Mouse (Mus musculus) neural tube, embryonic 14.5 days (tissue): ENCODE measurements around the gene Slc35f3. TPM values are rescaled to one million over a fixed set of nuclear protein-coding genes. Genes with fewer than 3 reads are reported as not detected.

Experiments used
- polyA plus RNA-seq: library from polyadenylated mRNA; unstranded; fragments of >200 nt; fragmentation: Nextera tagmentation; extraction: Ambion mirVana; gene quantifications from 2 replicates; pipeline ENCODE4 v1.2.1, GENCODE M21; 2014

Gene Slc35f3
- polyA plus RNA-seq, 1 experiment from 2014 or later: 4.3 TPM

Other genes with a start within 250 kb of the Slc35f3 start
- gene Coa6, start 124.0 kb downstream of the Slc35f3 start, polyA plus RNA-seq: 51.0 and 53.2 TPM in 2 replicates
- 2.7 TPM in 2 replicates for gene Tarbp1, start 176.5 kb downstream of the Slc35f3 start, polyA plus RNA-seq